Mouse (Mus musculus): ENCODE data around the gene Ubac2.

- TF ChIP-seq POLR2A (IDR thresholded peaks at IDR 0.05; ENCODE audit: borderline replicate concordance, low read depth, low read length) (no peak), CTCF (IDR thresholded peaks at IDR 0.05; ENCODE audit: low read depth, low read length) (no peak)
These were observed 53.8 kb downstream of the Ubac2 start for GRCm38 (mm10) chr14:121932180-121932579.
